Mouse (Mus musculus): Measurements from ENCODE around the gene Foxd1. TPM values are rescaled to one million over a fixed set of nuclear protein-coding genes. Genes with fewer than 3 reads are reported as not detected.

The Foxd1 gene
- polyA plus RNA-seq, 2 experiments from 2014 or later, result not detected

DNA sequence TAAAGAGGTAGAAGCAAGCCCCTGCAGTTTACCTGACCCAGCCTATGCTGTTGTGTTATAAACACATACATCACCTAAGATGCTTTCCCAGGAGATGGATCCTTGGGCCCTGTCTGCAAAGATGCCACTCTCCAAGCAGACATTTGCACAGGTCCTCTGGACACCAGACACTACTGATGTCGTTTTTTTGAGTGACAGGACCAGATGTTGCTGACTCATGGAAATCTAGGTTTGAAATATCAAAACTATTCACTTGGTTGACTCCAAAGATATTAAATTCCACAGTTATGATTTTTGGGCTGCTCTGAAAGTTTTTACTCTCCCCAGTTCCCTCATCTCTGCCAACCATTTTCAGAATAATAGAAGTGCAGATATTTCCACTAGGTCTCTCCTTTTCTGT, 35.0 kb downstream of the Foxd1 start:
- no peak for ATAC-seq

DNA sequence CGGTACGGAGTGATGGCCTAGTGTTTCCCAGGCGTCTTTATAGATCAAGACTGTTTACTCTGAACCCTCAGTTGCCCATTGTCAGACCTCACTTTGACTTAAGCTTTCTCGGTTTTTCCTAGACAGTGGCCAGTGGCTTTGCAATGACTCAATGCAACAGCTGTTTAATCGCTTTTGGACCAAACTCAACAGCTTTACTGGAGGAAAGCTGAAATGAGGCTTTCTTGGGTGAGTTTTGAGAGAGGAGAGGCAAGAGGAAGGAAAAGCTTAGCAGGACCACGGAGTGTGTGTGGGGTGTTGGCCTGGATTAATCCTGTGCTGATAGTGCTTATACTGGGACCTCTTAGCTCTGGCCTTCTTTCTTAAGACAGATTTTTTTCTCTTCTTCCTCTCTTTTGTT, 36.3 kb downstream of the Foxd1 start:
- ATAC-seq, result no peak

DNA sequence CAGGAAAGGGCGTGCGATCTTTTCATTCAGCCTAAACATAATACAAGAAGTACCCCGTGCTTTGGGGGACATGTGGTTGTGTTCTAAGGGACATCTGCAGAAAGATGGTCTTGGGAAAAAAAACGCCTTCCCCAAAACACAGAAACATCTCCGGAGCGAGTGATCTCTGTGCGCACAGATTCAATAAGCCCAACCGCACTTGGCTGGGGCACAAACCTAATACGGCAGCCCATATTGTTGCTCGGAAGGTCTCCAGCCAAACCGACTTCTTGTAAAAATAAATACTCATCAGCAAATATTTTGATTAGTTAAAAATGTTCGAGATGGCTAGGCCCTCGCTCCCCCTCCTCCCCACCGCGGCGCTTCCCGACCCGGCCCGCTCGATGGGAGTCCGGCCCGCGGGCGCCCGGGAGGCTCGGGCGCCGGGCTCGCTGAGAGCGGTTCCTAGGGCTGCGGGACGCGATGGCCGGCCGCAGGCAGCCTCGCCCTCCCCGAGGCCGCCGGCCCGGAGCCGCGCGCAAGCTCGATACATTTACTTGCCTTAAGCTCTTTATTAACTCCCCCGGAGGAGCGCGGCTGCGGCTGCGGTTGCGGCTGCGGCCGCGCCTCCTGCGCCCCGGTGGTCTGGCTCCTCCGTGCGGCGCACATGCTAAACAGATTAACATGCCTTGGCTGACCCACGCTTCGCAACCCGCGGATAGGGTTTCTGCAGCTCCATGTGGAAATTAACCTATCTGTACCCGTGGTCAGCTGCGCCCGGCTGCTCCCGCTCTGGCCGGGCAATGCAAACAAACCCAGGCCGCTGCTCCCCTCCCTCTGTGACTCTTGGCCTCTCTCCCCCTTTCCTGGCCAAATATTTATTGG, 37.0 kb downstream of the Foxd1 start:
- no peak for ATAC-seq

DNA sequence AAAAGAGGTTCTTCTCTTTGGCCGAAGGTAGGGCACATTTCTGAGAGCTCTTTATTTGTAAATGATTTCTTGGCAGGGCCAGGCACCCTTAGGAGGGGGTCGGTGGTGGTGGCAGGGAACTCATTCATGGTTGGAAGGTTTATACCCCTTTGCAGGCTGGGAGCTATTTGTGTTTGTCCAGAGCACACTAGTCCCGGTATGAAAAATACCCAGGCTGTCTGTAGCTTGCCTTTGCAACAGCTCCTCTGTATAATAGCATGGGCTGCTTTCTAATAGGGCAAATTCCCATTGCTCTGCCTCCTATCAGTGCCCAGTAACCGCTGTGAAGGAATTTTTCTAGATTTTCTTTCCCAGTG, 37.6 kb downstream of the Foxd1 start:
- no peak for ATAC-seq

DNA sequence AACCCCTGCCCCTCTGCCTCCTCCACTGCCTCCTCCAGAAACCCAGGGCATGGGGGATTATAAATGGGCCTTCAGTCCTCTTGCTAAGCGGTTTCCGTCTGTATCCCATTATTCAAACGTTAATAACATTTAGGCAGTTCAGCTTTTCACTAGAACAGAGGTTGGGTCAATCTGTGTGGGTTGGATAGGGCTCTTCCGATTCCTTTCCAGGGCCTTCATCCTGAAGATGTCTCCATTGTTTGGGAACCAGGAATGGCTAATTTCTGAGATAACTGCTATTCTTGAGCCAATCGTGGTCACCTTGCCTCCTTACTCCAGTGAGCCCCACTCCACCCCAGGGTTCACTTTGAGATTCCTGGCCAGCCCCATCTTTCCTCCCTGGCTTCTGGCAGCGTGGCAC, 38.0 kb downstream of the Foxd1 start:
- no peak for ATAC-seq

DNA sequence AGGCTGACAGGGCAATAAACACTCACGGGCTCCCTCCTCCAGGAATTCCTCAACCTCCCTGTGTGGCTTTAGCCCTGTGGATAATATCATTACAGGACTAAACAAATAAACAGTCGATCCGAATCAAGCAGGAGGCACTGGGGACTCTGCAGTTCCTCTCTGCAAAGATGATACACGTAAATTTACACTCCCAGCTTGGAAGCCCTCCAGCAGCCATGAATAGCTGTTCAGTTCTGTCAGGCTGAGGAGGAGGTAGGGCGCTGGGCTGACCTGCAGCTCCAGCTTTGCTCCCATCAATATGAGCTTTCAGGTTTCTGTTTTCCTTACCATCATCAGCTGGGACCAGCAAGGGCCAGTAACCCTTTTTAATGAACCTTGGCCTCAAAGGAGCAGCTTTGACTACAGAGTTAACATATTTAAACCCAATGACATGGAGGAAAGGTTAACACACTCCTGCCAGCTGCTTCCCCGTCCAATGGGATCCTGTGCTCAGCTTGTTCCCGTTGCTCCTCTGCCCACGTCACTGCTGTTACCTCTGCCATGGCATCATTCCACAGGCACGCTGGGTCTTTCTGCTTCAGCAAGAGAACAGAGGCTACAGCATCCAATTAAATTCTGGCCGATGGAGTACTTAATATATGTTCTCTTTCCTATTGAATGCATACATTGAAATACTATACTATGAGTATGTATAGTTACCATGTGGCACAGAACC, 39.5 kb downstream of the Foxd1 start:
- ATAC-seq, result no peak

Other genes with a start within 250 kb of the Foxd1 start
- under 1 TPM in 1 of 2 experiments, not detected in 1; 0.47 TPM for gene Arhgef28, start 147.8 kb upstream of the Foxd1 start, polyA plus RNA-seq (2017; shearing (Covaris generic))
- 10 to 100 TPM; 22.6 to 26.6 TPM for gene Utp15, start 91.2 kb upstream of the Foxd1 start, polyA plus RNA-seq (2017; shearing (Covaris generic))
- 10 to 100 TPM; 21.3 to 24.5 TPM for gene Ankra2, start 91.2 kb upstream of the Foxd1 start, polyA plus RNA-seq (2017; shearing (Covaris generic))
- not detected for gene Gm21976, start 74.4 kb upstream of the Foxd1 start, polyA plus RNA-seq (2017; shearing (Covaris generic))
- 100 to 1,000 TPM; 721 to 726 TPM for gene Btf3, start 37.2 kb upstream of the Foxd1 start, polyA plus RNA-seq (2017; shearing (Covaris generic))
- 1 to 10 TPM in 1 of 2 experiments, not detected in 1; 3.3 TPM for gene Gm10320, start 137.8 kb downstream of the Foxd1 start, polyA plus RNA-seq (2017; shearing (Covaris generic))